Mouse (Mus musculus) CH12.LX (cell line): ENCODE measurements around the gene Ttc9b.

Experiments
- E2F4 ChIP-seq: IDR thresholded peaks from 2 replicates; pipeline ENCODE4 v1.6.1; 2011; ENCODE audit warnings: low read depth, low read length, improper control_type of control experiment; ENCODE audit not compliant: insufficient replicate concordance
- POLR2A ChIP-seq: IDR thresholded peaks from 2 replicates; pipeline ENCODE4 v1.6.1; 2011; ENCODE audit warnings: low read depth, mild to moderate bottlenecking, improper control_type of control experiment, low read length
- UBTF ChIP-seq: IDR thresholded peaks from 2 replicates; pipeline ENCODE4 v1.6.1; 2012; ENCODE audit warnings: low read depth, mild to moderate bottlenecking, inconsistent platforms, low read length, improper control_type of control experiment, moderate library complexity

- no peak for TF ChIP-seq UBTF
- no peak for TF ChIP-seq POLR2A
- no peak for TF ChIP-seq E2F4
Measured at GRCm38 (mm10) chr7:27608130-27608529, 45.6 kb upstream of the Ttc9b start.
